Mouse (Mus musculus) erythroid progenitor cell, adult 5-6 weeks (primary cell): Measurements from ENCODE around the gene 4933402E13Rik. TPM values are rescaled to one million over a fixed set of nuclear protein-coding genes. Genes with fewer than 3 reads are reported as not detected.

Source experiments
- ATAC-seq: replicated peaks from 2 replicates; pipeline ENCODE4 v1.8.0; 2016; ENCODE audit warnings: moderate number of reproducible peaks, mild to moderate bottlenecking, moderate TSS enrichment, inconsistent platforms; ENCODE audit not compliant: poor library complexity, low FRiP score, severe bottlenecking
- total RNA-seq, 2 experiments: library from RNA; stranded (forward) in 1 of 2; stranded (reverse) in 1 of 2; fragments of 150-400 nt in 1 of 2; fragments of 186-747, 209-891 nt in 1 of 2; gene quantifications; 2 replicates each; pipeline versions ENCODE4 v1.2.3 to v1.2.4; 2015 to 2017; ENCODE audit warnings: low replicate concordance in 2 of 2

Gene 4933402E13Rik
- total RNA-seq (2015; ENCODE audit: low replicate concordance) = not detected in 2 replicates
- not detected in 2 replicates for total RNA-seq (2017; ENCODE audit: low replicate concordance)

DNA sequence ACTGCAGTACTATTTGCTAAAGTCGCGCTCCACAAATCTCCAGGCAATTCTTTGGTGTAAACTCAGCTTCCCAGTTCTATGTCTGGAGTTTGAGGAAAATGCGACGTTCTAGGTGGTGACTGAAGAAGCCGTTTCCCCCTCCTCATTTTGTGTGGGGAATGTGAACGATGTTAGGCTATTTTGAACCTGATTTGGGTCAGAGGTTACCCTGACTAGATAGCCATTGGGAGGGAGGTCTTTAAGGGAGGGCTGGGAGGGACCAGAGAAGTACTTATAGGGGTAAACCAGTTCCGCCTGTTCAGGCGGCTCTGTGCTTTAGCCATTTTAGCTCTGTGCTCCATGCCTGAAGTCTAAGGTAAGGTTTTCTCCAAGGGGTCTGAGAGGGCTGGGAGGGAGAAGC, at the start of gene 4933402E13Rik:
4933402E13Rik (plus strand) TSS at position 301 of the 400 bp plus-strand sequence.
- ATAC-seq = no peak

Other genes starting within 250 kb of the 4933402E13Rik start
- gene 4931400O07Rik, start 184.5 kb downstream of the 4933402E13Rik start, total RNA-seq (2015; ENCODE audit: low replicate concordance) = not detected in 2 replicates
- not detected in 2 replicates for gene 4931400O07Rik, start 184.5 kb downstream of the 4933402E13Rik start, total RNA-seq (2017; ENCODE audit: low replicate concordance)